10 mouse cellular contexts compared by ENCODE assay signal in the genomic region with DNA sequence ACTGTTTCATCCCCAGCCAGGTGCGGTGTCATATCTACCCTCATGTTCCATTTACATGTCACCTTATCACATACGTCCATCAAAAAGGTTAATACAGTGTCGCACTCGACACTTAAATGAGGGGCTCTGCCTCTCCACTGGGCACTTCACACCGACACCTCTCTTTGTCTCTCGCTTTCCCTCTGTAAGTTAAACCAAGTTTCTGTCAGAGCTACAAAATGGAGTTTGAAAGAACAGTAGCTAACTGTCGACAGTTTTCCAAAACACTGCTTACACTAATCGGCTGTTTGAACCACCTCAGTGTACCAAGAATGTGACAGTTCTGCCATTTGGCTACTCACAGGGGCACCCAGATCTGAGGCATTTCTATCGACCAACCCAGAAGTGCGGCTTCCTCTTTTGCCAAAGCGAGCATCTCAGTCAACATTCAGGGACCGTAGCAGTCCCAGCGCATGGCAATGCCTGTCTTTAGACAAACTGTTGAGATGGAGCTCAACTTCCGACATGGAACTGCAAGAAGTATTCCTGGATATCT.
DNase-seq lines count a peak whose midpoint lies in the region; ATAC-seq and TF ChIP-seq lines count a peak whose summit lies in the region.
"Had no signal": no experiment of that assay in that cellular context is flagged by ENCODE, and none has a peak within 500 bp of the region (broad histone marks: within the 10 kb centered on the region; RNA-seq: fewer than 3 reads in every experiment).

No protein-coding gene starts in this region.

- H3K27ac ChIP-seq in gastrocnemius, adult 2 months = peak overlapping the region; percentile 31
- peak overlapping the region; percentile 85 for H3K27ac ChIP-seq in lung, embryonic 16.5 days (ENCODE audit: low read length)
- peak overlapping the region; percentile 66 for H3K27ac ChIP-seq in hindbrain, embryonic 14.5 days
- peak overlapping the region; percentile 69 for H3K27ac ChIP-seq in neural tube, embryonic 14.5 days (ENCODE audit: low read depth, low read length)
- H3K27ac ChIP-seq: liver, embryonic 14.5 days had no signal

- H3K4me2 ChIP-seq in lung, embryonic 16.5 days (ENCODE audit: low read depth, low read length) = no peak overlapping the region
- H3K4me2 ChIP-seq in hindbrain, embryonic 14.5 days (replicated peaks) = no peak overlapping the region
- H3K4me2 ChIP-seq in neural tube, embryonic 14.5 days (ENCODE audit: low read depth, low read length) = no peak overlapping the region

- DNase-seq in gastrocnemius, adult 2 months = no peak
- DNase-seq in gastrocnemius, postnatal 14 days = no peak
- no peak for DNase-seq in lung, postnatal 25 days (ENCODE audit: low spot score)
- no peak for DNase-seq in hindbrain, embryonic 14.5 days (ENCODE audit: low spot score)
- DNase-seq in ovary, postnatal 14 days (ENCODE audit: low spot score) = no peak
- DNase-seq in frontal cortex, adult 2 months (ENCODE audit: extremely low spot score in 1 of 2, low spot score in 1 of 2) = no peak

- no peak for TF ChIP-seq CTCF in gastrocnemius, adult 2 months (IDR thresholded peaks at IDR 0.05)

- H3K9me3 ChIP-seq in lung, embryonic 16.5 days (ENCODE audit: control insufficient read depth, low read length) = no peaks in the 10 kb centered on the region
- no peaks in the 10 kb centered on the region for H3K9me3 ChIP-seq in hindbrain, embryonic 14.5 days (ENCODE audit: control insufficient read depth, low read length)
- H3K9me3 ChIP-seq in neural tube, embryonic 14.5 days (ENCODE audit: control insufficient read depth, low read length) = no peaks in the 10 kb centered on the region

- ATAC-seq in lung, embryonic 16.5 days (ENCODE audit: low read depth) = no peak
- ATAC-seq in hindbrain, embryonic 14.5 days (ENCODE audit: low FRiP score) = 0 out of 2 replicates have a peak, but pooled peaks have one; percentile 44
- no peak for ATAC-seq in neural tube, embryonic 14.5 days (ENCODE audit: low read depth)

- no peak overlapping the region for H3K9ac ChIP-seq in lung, embryonic 16.5 days (ENCODE audit: low read length)
- no peak overlapping the region for H3K9ac ChIP-seq in hindbrain, embryonic 14.5 days
- no peak overlapping the region for H3K9ac ChIP-seq in neural tube, embryonic 14.5 days (replicated peaks; ENCODE audit: low read depth, low read length)
- H3K9ac ChIP-seq: liver, embryonic 14.5 days had no signal

- no peaks in the 10 kb centered on the region for H3K36me3 ChIP-seq in lung, embryonic 16.5 days (ENCODE audit: control insufficient read depth, insufficient read depth, low read length)
- H3K36me3 ChIP-seq in hindbrain, embryonic 14.5 days (replicated peaks; ENCODE audit: control insufficient read depth, insufficient read depth) = no peaks in the 10 kb centered on the region
- H3K36me3 ChIP-seq in neural tube, embryonic 14.5 days (ENCODE audit: control insufficient read depth, insufficient read depth, low read length) = no peaks in the 10 kb centered on the region
- H3K36me3 ChIP-seq: G1E had no signal

- H3K4me3 ChIP-seq in gastrocnemius, adult 2 months = no peak overlapping the region
- no peak overlapping the region for H3K4me3 ChIP-seq in lung, embryonic 16.5 days (ENCODE audit: low read length)
- H3K4me3 ChIP-seq in hindbrain, embryonic 14.5 days (replicated peaks; ENCODE audit: low read length) = no peak overlapping the region
- no peak overlapping the region for H3K4me3 ChIP-seq in neural tube, embryonic 14.5 days (ENCODE audit: low read depth, low read length)

- WGBS in lung, embryonic 16.5 days = 48% methylated on average over 14 of the region's 14 CpGs
- WGBS in hindbrain, embryonic 14.5 days = 81% methylated on average over 14 of the region's 14 CpGs
- WGBS in neural tube, embryonic 14.5 days = 83% methylated on average over 14 of the region's 14 CpGs

- H3K27me3 ChIP-seq in lung, embryonic 16.5 days (ENCODE audit: control insufficient read depth, insufficient read depth, low read depth, low read length) = no peaks in the 10 kb centered on the region
- H3K27me3 ChIP-seq in hindbrain, embryonic 14.5 days (ENCODE audit: control insufficient read depth, insufficient read depth, low read length) = no peaks in the 10 kb centered on the region
- no peaks in the 10 kb centered on the region for H3K27me3 ChIP-seq in neural tube, embryonic 14.5 days (ENCODE audit: control insufficient read depth, insufficient read depth, low read length)

- intact Hi-C loops in gastrocnemius, adult 2 months (cut with DNase I) = no loop called here
- intact Hi-C loops in gastrocnemius, postnatal 14 days (cut with DNase I; ENCODE audit: low total_unique reads) = no loop called here

- peaks cover 25% of the 10 kb centered on the region for H3K4me1 ChIP-seq in lung, embryonic 16.5 days (replicated peaks; ENCODE audit: control insufficient read depth, insufficient read depth, low read length)
- H3K4me1 ChIP-seq in hindbrain, embryonic 14.5 days (replicated peaks; ENCODE audit: control insufficient read depth, insufficient read depth, low read length) = 0 out of 2 replicates have a peak, but pooled peaks cover 9% of the 10 kb centered on the region
- no peaks in the 10 kb centered on the region for H3K4me1 ChIP-seq in neural tube, embryonic 14.5 days (ENCODE audit: control insufficient read depth, insufficient read depth, low read length)

Comparison
In these comparisons a context has a peak if more than half of its experiments do, and no peak if none do; other contexts are left out.
1. H3K27ac ChIP-seq: peak in every context shown above with its lines; median percentile 85 in lung, embryonic 16.5 days; 69 in neural tube, embryonic 14.5 days; 66 in hindbrain, embryonic 14.5 days; 31 in gastrocnemius, adult 2 months.